Mouse (Mus musculus) cerebellum, adult 2 months (tissue): ENCODE results near the gene Egln1.

Experiments
- CTCF ChIP-seq: fragments of 200-500 bp; IDR thresholded peaks from 2 replicates; pipeline ENCODE4 v1.5.1; 2011; ENCODE audit warnings: low read depth, mild to moderate bottlenecking, control low read depth, low read length, moderate library complexity, borderline replicate concordance; ENCODE audit not compliant: insufficient read depth
- POLR2A ChIP-seq: fragments of 200-500 bp; IDR thresholded peaks from 2 replicates; pipeline ENCODE4 v1.6.1; 2011; ENCODE audit warnings: low read length, control low read depth, borderline replicate concordance; ENCODE audit not compliant: insufficient read depth

DNA sequence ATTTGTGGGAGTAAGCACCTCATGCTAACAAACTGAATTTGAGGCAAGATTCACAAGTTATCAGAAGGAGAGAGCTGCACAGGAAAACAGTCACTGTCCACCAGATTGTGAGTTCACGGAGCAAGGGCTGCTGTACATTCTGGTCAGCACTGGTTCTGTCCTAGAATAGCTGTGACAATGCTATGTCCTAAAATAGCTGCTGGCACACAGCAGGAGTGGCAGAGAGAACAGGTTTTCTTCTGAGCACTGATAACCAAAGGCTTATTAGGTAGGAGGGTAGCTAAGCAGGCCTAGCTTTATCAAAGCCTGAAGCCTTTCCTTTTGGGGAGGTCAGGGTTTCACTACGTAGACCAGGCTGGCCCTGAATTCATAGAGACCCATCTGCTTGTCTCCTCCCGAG lies 88.9 kb downstream of the Egln1 start:
- TF ChIP-seq CTCF (no peak), POLR2A (no peak; the same call in 1 of the 2 replicates)
